Mouse (Mus musculus) testis, adult 2 months (tissue): ENCODE results near the gene Slc30a1.

Experiments
- CTCF ChIP-seq: fragments of 200-500 bp; IDR thresholded peaks from 2 replicates; pipeline ENCODE4 v1.5.1; 2012; ENCODE audit warnings: low read depth, mild to moderate bottlenecking, inconsistent platforms, low read length, moderate library complexity; ENCODE audit not compliant: control insufficient read depth, insufficient read depth, insufficient replicate concordance
- POLR2A ChIP-seq: fragments of 200-500 bp; IDR thresholded peaks from 2 replicates; pipeline ENCODE4 v1.6.1; 2012; ENCODE audit warnings: low read depth, mild to moderate bottlenecking, inconsistent platforms, low read length, moderate library complexity; ENCODE audit not compliant: control insufficient read depth

GRCm38 (mm10) chr1:191907431-191907810 lies 854 bp downstream of the Slc30a1 start:
- TF ChIP-seq POLR2A (peak; percentile 5; the same call in 1 of the 2 replicates), CTCF (peak; percentile 72; the same call in 1 of the 2 replicates)
